Mouse (Mus musculus): ENCODE measurements around the gene Pdcl3. TPM values are rescaled to one million over a fixed set of nuclear protein-coding genes. Genes with fewer than 3 reads are reported as not detected.

Pdcl3 gene
- polyA plus RNA-seq, 1 experiment from 2014 or later: 95.5 TPM

- no peak for DNase-seq (ENCODE audit: low spot score)
- no peak for ATAC-seq (replicated peaks; ENCODE audit: low FRiP score)
- Histone ChIP-seq H3K9ac (ENCODE audit: low read depth, low read length) (no peak overlapping the region), H3K4me3 (ENCODE audit: low read depth, low read length) (no peak overlapping the region), H3K27me3 (replicated peaks; ENCODE audit: control insufficient read depth, insufficient read depth, low read length) (no peaks in the 10 kb centered on the region), H3K9me3 (ENCODE audit: control insufficient read depth, low read length) (no peaks in the 10 kb centered on the region), H3K4me1 (replicated peaks; ENCODE audit: control insufficient read depth, insufficient read depth, low read length) (peaks cover 9% of the 10 kb centered on the region; the same call in 1 of the 2 replicates), H3K27ac (ENCODE audit: low read depth, low read length) (no peak overlapping the region), H3K4me2 (no peak overlapping the region), H3K36me3 (ENCODE audit: control insufficient read depth, insufficient read depth, low read length) (no peaks in the 10 kb centered on the region)
- WGBS: 12% methylated on average over 2 of the region's 2 CpGs
Measured at GRCm38 (mm10) chr1:38983870-38984269, 1.5 kb upstream of the Pdcl3 start.

GRCm38 (mm10) chr1:38987080-38987864 is 1.9 kb downstream of the Pdcl3 start:
- peak; percentile 96 for DNase-seq (ENCODE audit: low spot score)
- peaks cover 9% of the 10 kb centered on the region; the same call in 1 of the 2 replicates for H3K4me1 ChIP-seq (replicated peaks; ENCODE audit: control insufficient read depth, insufficient read depth, low read length)
- WGBS: 5% methylated on average over 38 of the region's 38 CpGs

GRCm38 (mm10) chr1:38987865-38988211 is 2.4 kb downstream of the Pdcl3 start:
- Histone ChIP-seq H3K4me2 (peak overlapping the region; percentile 84), H3K27ac (ENCODE audit: low read depth, low read length) (peak overlapping the region; percentile 55; the same call in 1 of the 2 replicates), H3K4me1 (replicated peaks; ENCODE audit: control insufficient read depth, insufficient read depth, low read length) (peaks cover 9% of the 10 kb centered on the region; the same call in 1 of the 2 replicates), H3K27me3 (replicated peaks; ENCODE audit: control insufficient read depth, insufficient read depth, low read length) (no peaks in the 10 kb centered on the region), H3K9me3 (ENCODE audit: control insufficient read depth, low read length) (no peaks in the 10 kb centered on the region), H3K4me3 (ENCODE audit: low read depth, low read length) (peak overlapping the region; percentile 81), H3K9ac (ENCODE audit: low read depth, low read length) (peak overlapping the region; percentile 74), H3K36me3 (ENCODE audit: control insufficient read depth, insufficient read depth, low read length) (no peaks in the 10 kb centered on the region; the same call in 1 of the 2 replicates)
- WGBS: under 1% methylated on average over 25 of the region's 25 CpGs
- peak; percentile 85 for ATAC-seq (replicated peaks; ENCODE audit: low FRiP score)
- DNase-seq (ENCODE audit: low spot score): no peak

More at GRCm38 (mm10) chr1:38987080-38987864, 1.9 kb downstream of the Pdcl3 start:
- Histone ChIP-seq H3K9ac (ENCODE audit: low read depth, low read length) (peak overlapping the region; percentile 74), H3K27ac (ENCODE audit: low read depth, low read length) (peak overlapping the region; percentile 55; the same call in 1 of the 2 replicates), H3K9me3 (ENCODE audit: control insufficient read depth, low read length) (no peaks in the 10 kb centered on the region), H3K27me3 (replicated peaks; ENCODE audit: control insufficient read depth, insufficient read depth, low read length) (no peaks in the 10 kb centered on the region), H3K36me3 (ENCODE audit: control insufficient read depth, insufficient read depth, low read length) (no peaks in the 10 kb centered on the region; the same call in 1 of the 2 replicates), H3K4me3 (ENCODE audit: low read depth, low read length) (peak overlapping the region; percentile 81), H3K4me2 (peak overlapping the region; percentile 84)
- peak; percentile 98 for ATAC-seq (replicated peaks; ENCODE audit: low FRiP score)

GRCm38 (mm10) chr1:38988357-38988756 is 2.9 kb downstream of the Pdcl3 start:
- no peaks in the 10 kb centered on the region; the same call in 1 of the 2 replicates for H3K36me3 ChIP-seq (ENCODE audit: control insufficient read depth, insufficient read depth, low read length)
- peak overlapping the region; percentile 81 for H3K4me3 ChIP-seq (ENCODE audit: low read depth, low read length)
- WGBS: 26% methylated on average over 7 of the region's 7 CpGs
- peak overlapping the region; percentile 84 for H3K4me2 ChIP-seq
- no peak for ATAC-seq (replicated peaks; ENCODE audit: low FRiP score)
- no peaks in the 10 kb centered on the region for H3K9me3 ChIP-seq (ENCODE audit: control insufficient read depth, low read length)
- H3K27me3 ChIP-seq (replicated peaks; ENCODE audit: control insufficient read depth, insufficient read depth, low read length): no peaks in the 10 kb centered on the region
- no peak for DNase-seq (ENCODE audit: low spot score)
- H3K27ac ChIP-seq (ENCODE audit: low read depth, low read length): no peak overlapping the region
- peaks cover 9% of the 10 kb centered on the region; the same call in 1 of the 2 replicates for H3K4me1 ChIP-seq (replicated peaks; ENCODE audit: control insufficient read depth, insufficient read depth, low read length)
- H3K9ac ChIP-seq (ENCODE audit: low read depth, low read length): peak overlapping the region; percentile 74

GRCm38 (mm10) chr1:38992365-38992764 is 7.0 kb downstream of the Pdcl3 start:
- Histone ChIP-seq H3K27me3 (replicated peaks; ENCODE audit: control insufficient read depth, insufficient read depth, low read length) (no peaks in the 10 kb centered on the region), H3K4me2 (no peak overlapping the region), H3K27ac (ENCODE audit: low read depth, low read length) (no peak overlapping the region), H3K9ac (ENCODE audit: low read depth, low read length) (no peak overlapping the region), H3K4me3 (ENCODE audit: low read depth, low read length) (no peak overlapping the region), H3K9me3 (ENCODE audit: control insufficient read depth, low read length) (no peaks in the 10 kb centered on the region), H3K4me1 (replicated peaks; ENCODE audit: control insufficient read depth, insufficient read depth, low read length) (peaks cover 4% of the 10 kb centered on the region; the same call in 1 of the 2 replicates), H3K36me3 (ENCODE audit: control insufficient read depth, insufficient read depth, low read length) (peaks cover 3% of the 10 kb centered on the region; the same call in 1 of the 2 replicates)
- ATAC-seq (replicated peaks; ENCODE audit: low FRiP score) (no peak), DNase-seq (ENCODE audit: low spot score) (no peak)
- 88% methylated on average over 3 of the region's 3 CpGs for WGBS

GRCm38 (mm10) chr1:39001106-39001505 is 15.7 kb downstream of the Pdcl3 start:
- Histone ChIP-seq H3K9me3 (ENCODE audit: control insufficient read depth, low read length) (no peaks in the 10 kb centered on the region), H3K27ac (ENCODE audit: low read depth, low read length) (no peak overlapping the region), H3K4me1 (replicated peaks; ENCODE audit: control insufficient read depth, insufficient read depth, low read length) (no peaks in the 10 kb centered on the region), H3K36me3 (ENCODE audit: control insufficient read depth, insufficient read depth, low read length) (no peaks in the 10 kb centered on the region), H3K9ac (ENCODE audit: low read depth, low read length) (no peak overlapping the region), H3K27me3 (replicated peaks; ENCODE audit: control insufficient read depth, insufficient read depth, low read length) (no peaks in the 10 kb centered on the region), H3K4me2 (no peak overlapping the region), H3K4me3 (ENCODE audit: low read depth, low read length) (no peak overlapping the region)
- WGBS: 17% methylated on average over 5 of the region's 5 CpGs
- no peak for ATAC-seq (replicated peaks; ENCODE audit: low FRiP score)
- DNase-seq (ENCODE audit: low spot score): peak; percentile 60

GRCm38 (mm10) chr1:39005751-39006354 is 20.4 kb downstream of the Pdcl3 start:
- 77% methylated on average over 10 of the region's 10 CpGs for WGBS

GRCm38 (mm10) chr1:39006830-39007829 is 21.7 kb downstream of the Pdcl3 start:
- no peaks in the 10 kb centered on the region for H3K4me1 ChIP-seq (replicated peaks; ENCODE audit: control insufficient read depth, insufficient read depth, low read length)
- H3K4me2 ChIP-seq: no peak overlapping the region
- DNase-seq (ENCODE audit: low spot score) (no peak), ATAC-seq (replicated peaks; ENCODE audit: low FRiP score) (no peak)
- H3K27ac ChIP-seq (ENCODE audit: low read depth, low read length): no peak overlapping the region
- no peak overlapping the region for H3K4me3 ChIP-seq (ENCODE audit: low read depth, low read length)
- 56% methylated on average over 11 of the region's 11 CpGs for WGBS
- H3K27me3 ChIP-seq (replicated peaks; ENCODE audit: control insufficient read depth, insufficient read depth, low read length): no peaks in the 10 kb centered on the region
- H3K9ac ChIP-seq (ENCODE audit: low read depth, low read length): no peak overlapping the region
- H3K9me3 ChIP-seq (ENCODE audit: control insufficient read depth, low read length): no peaks in the 10 kb centered on the region
- H3K36me3 ChIP-seq (ENCODE audit: control insufficient read depth, insufficient read depth, low read length): no peaks in the 10 kb centered on the region

More at GRCm38 (mm10) chr1:39005751-39006354, 20.4 kb downstream of the Pdcl3 start:
- no peak overlapping the region for H3K27ac ChIP-seq (ENCODE audit: low read depth, low read length)
- no peak overlapping the region for H3K4me2 ChIP-seq
- H3K36me3 ChIP-seq (ENCODE audit: control insufficient read depth, insufficient read depth, low read length): no peaks in the 10 kb centered on the region
- ATAC-seq (replicated peaks; ENCODE audit: low FRiP score): no peak
- no peaks in the 10 kb centered on the region for H3K27me3 ChIP-seq (replicated peaks; ENCODE audit: control insufficient read depth, insufficient read depth, low read length)
- no peak overlapping the region for H3K4me3 ChIP-seq (ENCODE audit: low read depth, low read length)
- H3K9ac ChIP-seq (ENCODE audit: low read depth, low read length): no peak overlapping the region
- no peak for DNase-seq (ENCODE audit: low spot score)
- H3K9me3 ChIP-seq (ENCODE audit: control insufficient read depth, low read length): no peaks in the 10 kb centered on the region
- no peaks in the 10 kb centered on the region for H3K4me1 ChIP-seq (replicated peaks; ENCODE audit: control insufficient read depth, insufficient read depth, low read length)

Measured in liver, embryonic 11.5 days (tissue).